Mouse (Mus musculus): Measurements from ENCODE around the gene Emg1.
"Not testable (repeated sequence)": the region's sequence is repeated elsewhere in the genome, so short reads cannot be mapped to it uniquely, and the experiment has no call there.

Emg1 gene

DNA sequence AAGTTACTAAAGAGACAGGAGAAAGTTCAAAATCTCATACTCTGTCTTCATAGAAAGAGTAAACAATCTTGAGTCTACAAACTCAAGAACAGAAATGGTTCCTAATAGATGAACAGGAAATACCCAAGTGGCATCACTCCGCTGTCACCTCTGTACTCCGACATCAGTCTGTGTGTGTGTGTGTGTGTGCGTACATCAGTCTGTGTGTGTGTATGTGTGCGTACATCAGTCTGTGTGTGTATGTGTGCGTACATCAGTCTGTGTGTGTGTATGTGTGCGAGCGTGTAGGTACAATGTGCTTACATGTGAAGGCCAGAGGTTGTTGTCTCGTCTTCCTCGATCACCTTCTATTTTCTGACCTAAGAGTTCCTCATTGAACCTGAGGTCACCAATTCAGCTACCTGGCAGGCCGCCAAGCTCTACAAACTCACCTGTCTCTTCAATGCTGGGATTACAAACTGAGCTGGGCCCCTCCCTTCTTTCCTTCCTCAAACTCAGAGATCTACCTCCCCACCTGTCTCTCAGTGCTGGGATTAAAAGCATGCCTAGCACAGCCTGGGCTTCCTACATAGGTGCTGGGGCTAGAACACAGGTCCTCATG, 3.6 kb downstream of the Emg1 start:
- no peak for DNase-seq

DNA sequence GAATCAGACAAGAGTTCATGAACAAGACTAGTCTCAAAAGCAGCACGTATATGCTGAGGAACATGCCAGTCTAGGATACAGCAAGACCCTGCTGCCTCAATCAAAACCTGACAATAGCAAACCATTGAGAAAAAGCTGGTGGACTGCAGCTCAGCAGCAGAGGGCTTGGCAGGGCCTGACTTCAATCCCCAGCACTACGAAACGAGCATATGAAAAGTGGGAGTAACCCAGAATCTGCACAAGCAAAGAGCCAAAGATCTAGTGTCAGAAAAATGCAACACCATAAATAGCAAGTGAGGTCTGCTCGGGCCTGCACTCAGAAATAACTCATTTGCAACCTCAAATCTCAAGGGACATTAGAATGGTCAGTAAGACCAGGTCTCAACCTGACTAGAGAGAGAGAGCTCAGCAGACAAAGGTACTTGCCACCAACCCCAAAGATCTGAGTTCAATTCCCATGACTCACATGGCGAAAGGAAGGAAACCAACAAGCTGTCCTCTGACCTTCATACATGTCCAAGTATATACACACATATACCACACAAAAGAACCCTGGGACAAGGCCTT, 5.8 kb downstream of the Emg1 start:
- no peak for DNase-seq

DNA sequence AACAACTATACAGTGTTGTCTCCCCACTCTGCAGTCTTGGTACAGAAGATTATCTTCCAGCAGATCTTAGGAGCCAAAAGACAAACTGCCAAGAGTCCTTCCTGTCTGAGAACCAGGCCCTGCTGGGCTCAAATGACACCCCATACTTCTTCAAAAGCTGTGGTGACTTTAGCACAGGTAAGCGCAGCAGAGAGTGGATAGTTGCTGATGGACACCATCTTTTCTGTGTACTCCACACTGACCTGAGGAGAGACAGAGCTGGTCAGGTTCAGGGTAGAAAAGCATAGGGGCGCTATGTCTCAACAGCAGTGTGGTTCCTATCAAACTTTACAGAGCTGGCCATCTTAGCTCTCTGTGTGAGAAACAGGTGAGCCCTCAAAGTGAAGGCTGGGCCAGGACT, 7.6 kb downstream of the Emg1 start:
- no peak for DNase-seq

DNA sequence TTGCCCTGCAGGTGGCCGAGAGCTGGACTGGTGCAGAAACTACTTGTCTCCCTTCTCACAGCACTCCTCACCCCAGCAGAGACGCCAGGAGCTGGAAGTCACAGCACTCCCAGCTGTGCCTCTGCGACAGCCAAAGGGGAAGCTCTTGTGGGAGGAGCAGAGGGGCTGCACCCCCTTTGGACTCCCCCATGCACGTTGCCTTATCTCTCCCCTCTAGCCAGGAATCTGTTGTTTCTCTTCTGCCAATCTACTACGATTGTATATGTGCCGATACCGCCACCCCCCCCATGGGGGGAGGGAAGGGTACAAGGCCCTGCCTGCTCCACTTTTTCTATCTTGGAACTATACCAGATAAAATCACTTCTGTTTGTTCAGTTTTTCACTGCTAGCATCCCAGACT, 8.2 kb downstream of the Emg1 start:
- DNase-seq: no peak

DNA sequence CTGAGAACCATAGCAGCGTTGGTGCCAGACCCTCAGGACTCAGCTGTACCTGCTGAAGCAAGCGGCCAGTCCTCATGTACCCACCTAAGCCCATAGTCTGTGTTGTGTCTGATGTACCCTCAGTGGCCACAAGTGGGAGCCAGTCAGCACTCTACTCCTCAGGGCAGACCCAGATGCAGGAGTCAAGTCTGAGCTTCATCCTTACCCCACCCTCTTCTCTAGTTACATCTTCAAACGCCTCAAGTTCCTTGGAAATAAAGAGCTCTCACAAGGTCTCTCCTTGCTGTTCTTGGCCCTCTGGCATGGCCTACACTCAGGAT, 9.2 kb downstream of the Emg1 start:
- peak; percentile 96 for DNase-seq

DNA sequence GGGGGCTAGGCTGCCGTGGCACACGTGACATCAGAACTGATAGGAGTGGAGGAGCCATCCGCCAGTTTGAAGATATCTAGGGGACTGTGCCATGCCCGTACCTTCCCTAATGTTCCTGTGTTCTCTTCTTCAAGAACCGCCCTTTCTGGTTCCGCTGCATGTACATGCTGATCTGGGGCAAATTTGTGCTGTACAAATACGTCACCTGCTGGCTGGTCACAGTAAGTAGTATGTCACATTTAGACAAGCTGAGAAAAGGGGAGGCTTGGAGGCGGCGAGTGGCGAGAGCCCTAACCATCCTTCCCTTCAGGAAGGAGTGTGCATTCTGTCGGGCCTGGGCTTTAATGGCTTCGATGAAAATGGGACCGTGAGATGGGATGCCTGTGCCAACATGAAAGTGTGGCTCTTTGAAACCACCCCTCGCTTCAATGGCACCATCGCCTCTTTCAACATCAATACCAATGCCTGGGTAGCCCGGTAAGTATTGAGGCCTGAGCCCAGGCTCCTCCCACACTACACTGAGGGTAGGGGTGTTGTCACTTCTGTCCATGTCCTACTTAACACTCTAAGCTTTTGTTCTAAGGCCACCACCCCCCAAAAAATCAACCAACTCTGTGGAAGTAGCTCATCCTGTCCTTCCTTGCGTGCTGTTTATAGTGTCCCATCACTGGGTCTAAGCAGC, 9.7 kb downstream of the Emg1 start:
- DNase-seq: peak; percentile 92

DNA sequence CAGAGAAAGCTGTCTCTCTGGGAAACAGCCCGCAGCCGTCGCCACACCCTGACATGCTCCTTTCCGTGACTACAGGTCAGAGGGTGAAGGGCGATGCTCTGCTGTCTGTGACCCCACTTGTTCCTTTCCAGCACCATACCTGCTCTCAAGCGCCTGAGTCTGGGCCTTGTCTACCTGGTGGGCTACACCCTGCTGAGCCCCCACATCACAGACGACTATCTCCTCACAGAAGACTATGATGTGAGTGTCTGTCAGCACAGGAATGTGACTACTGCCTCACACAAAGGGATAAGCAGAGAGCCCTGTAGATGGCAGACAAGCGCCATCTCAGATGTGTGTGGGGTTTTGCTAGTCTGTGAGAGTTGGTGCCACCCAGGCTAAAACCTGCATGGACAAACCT, 10.6 kb downstream of the Emg1 start:
- DNase-seq: no peak

DNA sequence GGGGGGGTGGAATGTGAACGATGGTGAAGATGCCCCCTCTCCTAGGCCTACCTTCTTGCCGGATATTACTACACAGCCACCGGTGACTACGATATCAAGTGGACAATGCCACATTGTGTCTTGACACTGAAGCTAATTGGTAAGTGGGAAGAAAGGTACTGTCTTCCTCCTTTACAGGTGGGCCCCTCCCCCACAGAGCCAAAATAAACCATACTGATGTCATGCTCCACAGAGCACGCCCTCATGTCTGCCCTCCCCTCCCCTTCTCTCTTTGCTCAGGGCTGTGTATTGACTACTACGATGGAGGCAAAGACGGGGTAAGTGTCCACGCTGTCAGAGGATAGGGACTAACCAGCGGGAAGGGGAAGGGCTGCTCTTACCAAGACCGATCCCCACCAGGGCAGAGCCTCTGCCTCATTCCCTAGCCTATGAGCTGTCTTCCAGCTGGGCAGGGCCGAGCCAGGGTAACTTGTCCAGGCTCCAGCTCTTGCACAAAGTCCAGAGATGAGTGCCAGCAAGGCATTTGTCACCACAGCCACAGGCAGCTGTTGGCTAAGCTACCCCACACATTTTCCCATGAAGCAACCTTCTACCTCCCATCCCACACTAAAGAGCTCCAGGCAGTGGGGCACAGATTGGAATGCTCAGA, 11.9 kb downstream of the Emg1 start:
- peak; percentile 98 for DNase-seq

DNA sequence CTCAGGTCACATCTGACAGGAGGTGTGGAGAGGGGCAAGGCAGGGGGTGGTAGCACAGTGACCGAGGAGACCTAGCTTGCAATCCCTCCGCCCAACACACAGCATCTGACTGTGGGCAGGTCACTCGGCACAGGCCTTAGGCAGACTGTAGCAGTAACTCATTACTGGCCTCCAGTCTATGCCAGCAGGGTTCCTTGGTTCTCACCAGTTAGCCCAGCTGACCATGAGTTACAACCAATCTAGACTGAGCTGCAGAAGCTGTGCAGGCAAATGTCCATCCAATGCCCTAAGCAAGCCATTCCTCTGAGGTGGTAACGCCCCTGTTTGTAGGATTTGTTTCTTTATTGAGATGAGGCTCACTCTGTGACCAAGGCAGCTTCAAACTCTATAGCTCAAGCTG, 12.6 kb downstream of the Emg1 start:
- DNase-seq: no peak

DNA sequence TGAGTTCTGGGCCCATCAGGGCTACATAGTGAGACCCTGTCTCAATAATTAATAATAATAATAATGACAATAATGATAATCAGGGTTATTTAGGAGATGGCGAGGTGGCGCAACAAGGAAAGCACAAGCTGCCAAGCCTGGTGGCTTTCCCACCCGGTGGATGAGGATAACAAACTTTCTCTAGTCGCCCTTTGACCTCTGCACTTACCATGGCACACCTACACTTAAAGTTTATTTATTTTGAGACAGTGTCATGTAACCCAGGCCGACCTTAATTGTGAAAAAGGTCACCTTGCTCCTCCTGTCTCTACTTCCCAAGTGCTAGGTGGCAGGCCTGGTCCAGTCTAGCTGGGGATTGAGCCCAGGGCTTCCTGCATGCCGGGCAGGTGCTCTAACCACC, 13.2 kb downstream of the Emg1 start:
- DNase-seq: no peak

DNA sequence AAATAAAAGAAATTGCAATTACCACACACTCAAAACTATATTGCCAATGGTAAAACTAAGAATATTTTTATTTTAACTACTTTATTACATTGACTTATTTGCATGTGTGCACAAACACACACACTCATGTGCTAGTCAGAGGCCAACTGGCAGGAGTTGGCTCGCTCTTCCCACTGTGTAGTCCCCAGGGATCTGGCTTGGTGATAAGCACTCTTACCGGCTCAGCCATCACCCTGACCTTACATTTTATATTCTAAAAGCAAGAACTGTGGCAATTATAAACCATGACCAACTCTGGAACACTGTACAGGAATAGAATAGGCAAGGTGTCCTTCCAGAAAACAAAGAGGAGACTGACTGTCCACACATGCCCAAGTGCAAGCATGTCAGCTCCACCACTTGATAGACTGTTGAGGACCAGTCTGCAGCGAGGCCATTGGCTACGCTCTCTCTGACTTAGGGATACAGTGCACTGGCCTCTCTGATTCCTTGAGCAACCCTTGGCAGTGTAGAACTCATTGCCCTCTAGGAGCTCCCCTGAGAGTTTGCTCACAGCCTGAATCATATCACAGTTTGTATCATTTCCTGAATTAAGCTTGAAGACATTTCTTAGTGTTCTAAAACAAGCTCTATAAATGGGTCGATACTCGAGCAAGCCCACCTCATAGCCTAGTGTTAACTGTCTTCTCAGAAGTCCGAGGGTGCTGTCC, 15.4 kb downstream of the Emg1 start:
- no peak for DNase-seq

DNA sequence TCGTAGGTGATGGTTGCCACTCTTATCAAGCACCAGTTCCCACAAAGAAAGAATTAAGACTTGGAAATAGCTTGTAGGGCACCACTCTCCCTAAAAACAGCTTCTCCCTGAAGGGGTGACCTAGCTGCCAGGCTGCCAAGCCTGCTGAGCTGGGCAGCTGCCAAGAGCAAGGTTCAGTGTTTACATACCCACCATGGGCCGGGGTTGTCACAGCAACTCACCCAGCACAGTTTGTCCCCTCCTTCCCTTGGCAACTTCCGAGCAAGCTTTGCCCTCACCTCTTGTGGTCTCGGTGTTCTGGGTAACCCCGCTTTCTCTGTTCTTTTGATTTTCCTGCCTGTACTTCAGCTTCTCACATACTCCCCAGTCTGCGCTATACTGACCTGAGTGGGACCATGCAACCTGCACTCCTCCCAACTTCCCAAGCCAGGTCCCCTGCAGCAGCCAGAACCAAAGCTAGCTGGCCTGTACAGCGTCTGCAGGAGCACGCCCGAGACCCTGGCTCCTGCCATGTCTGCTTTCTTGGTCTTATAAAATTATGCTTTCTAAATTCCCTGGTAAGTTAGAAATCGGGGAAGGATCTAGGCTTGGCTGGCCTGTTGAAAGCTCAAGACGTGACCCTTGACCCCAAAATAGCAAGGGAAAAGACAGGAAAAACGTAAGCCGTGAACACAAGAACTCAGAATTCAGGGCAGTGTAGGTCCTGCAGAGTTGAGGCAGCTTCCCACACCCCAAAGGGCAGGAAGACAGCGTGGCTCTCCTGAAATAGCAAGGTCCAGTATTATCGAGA, 17.6 kb downstream of the Emg1 start:
- peak; percentile 98 for DNase-seq

DNA sequence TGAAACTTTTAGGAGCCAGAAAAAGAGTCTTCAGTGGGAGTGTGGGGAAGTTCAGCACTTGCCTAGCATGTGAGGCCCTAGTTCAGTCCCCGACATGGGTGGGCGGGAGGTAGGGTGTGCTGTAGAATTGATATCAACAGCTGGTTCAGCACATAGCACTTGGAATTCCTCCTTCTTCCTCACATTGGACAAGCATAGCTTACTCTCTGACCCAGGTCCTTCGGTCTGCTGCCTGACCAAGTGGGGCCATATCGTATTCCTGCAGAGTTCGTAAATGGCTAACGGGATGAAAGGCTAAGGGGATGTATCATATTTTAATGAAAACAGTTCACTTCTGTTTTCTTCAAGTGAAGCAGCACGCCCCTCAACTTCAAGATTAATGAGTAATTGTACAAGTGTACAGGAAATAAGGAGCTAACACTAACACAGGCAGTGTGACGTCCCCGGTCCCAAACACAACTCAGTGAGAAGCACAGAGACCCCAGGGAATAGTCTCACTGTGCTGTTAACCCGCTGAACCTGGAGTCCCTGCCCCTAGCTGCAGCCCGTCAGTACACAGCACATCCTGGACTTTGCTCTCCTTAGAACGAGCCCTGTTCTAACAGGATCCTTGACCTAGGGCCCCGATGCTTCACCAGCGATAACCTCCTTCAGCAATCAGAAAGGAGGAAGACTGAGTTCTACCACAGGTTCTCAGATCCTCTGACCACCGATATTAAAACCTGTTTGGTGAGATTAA, 18.6 kb downstream of the Emg1 start:
- no peak for DNase-seq

DNA sequence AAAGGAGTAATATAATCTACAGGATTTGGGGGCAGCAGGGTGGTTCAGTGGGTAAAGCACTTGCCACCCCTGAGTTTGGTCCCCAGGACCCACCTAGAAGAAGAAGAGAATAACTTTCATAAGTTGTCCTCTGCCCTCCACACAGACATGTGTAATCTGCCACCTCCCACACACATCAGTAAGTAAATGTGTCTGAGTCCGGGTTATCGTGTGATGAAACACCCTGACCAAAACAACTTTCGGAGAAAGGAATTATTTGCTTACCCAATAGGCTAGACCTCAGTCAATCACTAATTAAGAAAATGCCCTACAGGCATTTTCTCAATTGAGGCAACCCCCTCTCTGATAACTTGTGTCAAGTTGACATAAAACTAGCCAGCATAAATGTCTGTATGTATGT, 21.5 kb downstream of the Emg1 start:
- no peak for DNase-seq

DNA sequence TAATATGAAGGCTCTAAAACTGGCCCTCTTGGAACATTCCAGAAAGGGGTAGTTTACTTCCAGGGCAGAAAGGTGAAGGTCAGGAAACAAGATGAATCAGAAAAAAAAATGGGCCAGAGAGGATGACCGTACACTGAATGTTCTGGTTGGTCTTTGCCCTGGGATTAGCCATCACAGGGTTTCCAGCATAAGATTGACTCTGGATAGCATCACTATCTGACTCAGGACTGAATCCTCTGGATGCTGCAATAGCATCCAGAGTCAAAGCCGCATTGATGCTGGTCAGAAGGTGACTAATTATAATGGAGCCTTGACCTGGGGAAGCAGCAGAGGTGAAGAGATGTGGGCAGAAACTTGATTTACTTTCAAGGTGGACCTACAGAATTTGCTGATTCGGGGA, 23.0 kb downstream of the Emg1 start:
- no peak for DNase-seq

DNA sequence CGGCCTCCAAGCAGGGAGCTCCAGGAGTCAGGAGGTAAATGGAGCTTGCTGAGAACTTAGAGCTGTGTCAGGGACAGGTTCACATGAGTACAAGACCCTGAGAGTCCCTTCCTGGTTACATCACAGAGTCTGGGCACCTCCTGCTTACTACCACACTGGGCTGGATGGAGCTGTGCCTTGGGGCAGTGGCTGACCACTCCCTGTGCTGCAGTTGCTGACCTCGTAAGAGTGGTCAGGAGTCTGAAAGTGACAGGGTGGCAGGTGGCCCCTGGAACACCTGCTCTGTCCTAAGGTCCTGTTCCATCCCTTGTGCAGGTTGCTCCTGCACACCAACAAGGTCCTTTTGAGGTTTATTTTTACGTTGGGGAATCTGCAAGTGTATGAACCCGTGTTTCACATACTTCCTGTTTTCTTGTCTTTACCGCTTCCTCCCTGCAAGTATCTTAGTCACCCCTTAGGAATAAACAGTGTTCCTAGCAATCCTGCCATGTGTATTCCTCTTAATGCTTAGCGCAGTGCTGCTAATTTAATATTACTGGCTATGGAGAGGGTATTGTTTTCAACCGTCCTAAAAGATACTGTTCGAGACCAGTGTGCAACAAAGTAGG, 23.7 kb downstream of the Emg1 start:
- no peak for DNase-seq

DNA sequence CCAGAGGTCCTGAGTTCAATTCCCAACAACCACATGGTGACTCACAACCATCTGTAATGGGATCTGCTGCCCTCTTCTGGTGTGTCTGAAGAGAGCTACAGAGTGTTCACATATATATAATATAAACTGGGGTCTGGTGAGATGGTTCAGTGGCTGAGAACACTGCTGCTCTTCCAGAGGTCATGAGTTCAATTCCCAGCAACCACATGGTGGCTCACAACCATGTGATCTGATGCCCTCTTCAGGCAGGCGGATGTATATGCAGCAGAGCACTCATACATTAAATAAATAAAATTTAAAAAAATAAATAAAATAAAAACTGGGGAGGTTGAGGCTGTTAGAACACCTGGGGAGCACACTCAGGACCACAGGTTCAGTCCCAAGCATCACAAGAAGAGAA, 25.3 kb downstream of the Emg1 start:
- not testable (repeated sequence) for DNase-seq

DNA sequence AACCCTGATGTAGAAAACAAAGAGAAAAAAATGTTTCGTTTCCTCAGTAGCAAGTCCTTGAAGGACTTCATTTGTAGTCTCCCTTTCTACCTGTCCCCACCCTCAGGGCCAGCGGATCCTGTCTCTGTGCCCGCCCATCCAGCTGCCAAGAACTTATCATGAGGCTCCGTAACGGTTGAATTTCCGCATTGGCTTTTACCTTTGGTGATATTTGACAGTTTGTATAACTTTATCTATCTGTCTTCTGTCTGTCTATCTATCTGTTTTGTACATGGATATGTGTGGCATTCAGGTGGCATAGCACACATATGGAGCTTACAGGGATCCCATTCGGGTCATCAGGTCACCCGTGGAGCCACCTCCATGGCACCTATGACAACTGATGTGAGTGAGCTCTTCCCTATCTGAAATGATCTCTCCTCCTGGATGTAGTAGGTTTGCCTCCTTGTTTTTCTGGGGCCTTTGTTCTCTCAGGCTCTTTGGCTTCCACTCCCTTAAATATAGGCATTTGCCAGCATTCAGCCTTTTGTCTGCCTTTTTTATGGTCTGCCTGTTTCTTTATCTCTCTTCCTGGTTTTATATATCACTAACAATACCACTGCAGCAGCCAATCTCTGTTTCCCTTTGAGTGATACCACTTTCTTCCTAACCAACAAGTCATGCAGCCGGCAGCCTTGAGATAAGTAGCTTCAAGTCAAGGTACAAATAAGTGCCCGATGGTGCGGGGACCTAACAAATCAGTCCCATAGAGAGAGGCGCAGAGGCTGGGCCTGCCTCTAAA, 26.2 kb downstream of the Emg1 start:
- no peak for DNase-seq

DNA sequence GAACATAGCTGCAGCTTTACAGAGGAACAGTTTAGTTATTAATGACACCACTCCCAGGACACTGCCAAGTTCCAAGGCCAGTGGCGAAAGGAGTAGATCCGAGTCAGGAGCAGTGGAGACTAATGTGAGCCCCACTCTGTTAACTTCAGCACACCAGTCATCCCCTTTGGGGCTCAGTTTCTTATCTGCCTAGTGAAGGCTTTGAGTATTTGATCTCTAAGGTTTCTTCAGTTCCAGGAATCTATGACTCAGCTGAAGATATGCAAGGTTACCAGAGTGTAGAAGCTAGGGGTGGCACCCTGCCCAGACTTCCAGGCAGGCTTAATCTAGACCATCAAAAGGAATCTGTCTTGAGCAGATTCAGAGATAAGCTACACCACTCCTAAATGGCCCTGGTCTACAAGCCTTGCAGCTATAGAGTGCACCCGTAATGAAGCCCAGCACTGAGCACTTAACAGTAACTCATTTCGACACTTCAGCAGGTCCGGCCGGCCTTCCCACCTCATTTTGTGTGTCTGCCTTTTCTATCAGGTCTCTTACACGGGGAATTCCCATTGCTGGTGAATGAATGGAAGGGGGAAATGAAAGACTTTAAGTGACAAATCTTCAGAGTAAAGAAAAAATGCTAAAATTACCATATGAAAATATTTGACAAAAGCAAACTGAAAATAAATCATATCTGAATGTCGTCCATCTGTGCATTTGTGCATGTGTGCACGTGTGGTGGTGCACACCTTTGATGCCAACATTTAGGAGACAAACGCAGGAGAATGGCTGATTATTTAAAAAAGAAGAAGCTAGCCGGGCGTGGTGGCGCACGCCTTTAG, 28.2 kb downstream of the Emg1 start:
- no peak for DNase-seq

DNA sequence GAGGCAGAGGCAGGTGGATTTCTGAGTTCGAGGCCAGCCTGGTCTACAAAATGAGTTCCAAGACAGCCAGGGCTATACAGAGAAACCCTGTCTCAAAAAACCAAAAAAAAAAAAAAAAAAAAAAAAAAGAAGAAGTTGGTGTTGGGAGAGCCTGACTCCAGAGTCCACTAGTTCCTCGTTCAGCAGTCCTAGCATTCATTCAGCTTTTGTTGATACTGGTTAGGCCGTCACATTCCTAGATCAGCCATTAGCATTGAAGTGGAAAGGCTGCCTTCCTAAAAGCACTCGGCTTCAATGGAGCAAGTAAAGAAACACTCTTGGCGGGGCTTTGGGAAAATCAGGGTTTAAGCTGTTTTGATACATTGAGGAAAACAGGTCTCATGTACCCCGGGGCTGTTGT, 29.7 kb downstream of the Emg1 start:
- not testable (repeated sequence) for DNase-seq
